Mouse (Mus musculus) heart, adult 18-20 months (tissue): ENCODE measurements around the gene Vps52. TPM values are rescaled to one million over a fixed set of nuclear protein-coding genes. Genes with fewer than 3 reads are reported as not detected.

Source experiments
- DNase-seq, 2 experiments: peaks; one replicate each; pipeline ENCODE4 v3.0.0; 2021 to 2022; ENCODE audit warnings: mixed read lengths in 1 of 2
- total RNA-seq, 2 experiments: library from RNA; stranded (reverse); gene quantifications; 2 replicates each; pipeline ENCODE4 v1.2.3; 2021

Vps52 gene
- total RNA-seq, 2 experiments from 2014 or later: 36.8 to 39.7 TPM

GRCm38 (mm10) chr17:34006570-34006969, 51.0 kb downstream of the Vps52 start:
- no peak for DNase-seq

GRCm38 (mm10) chr17:34010156-34010555, 54.5 kb downstream of the Vps52 start:
- DNase-seq: no peak

- DNase-seq: no peak
Observed at GRCm38 (mm10) chr17:34013436-34013835, 57.8 kb downstream of the Vps52 start.

Other genes with a start within 250 kb of the Vps52 start
- gene March2, start 237.1 kb upstream of the Vps52 start, total RNA-seq: 100 to 1,000 TPM; 131 to 133 TPM
- 100 to 1,000 TPM; 202 to 251 TPM for gene Rab11b, start 195.3 kb upstream of the Vps52 start, total RNA-seq
- gene Angptl4, start 174.0 kb upstream of the Vps52 start, total RNA-seq: 10 to 100 TPM in 1 of 2 experiments, 1 to 10 TPM in 1; 5.5 to 12.2 TPM
- gene Kank3, start 145.3 kb upstream of the Vps52 start, total RNA-seq: 10 to 100 TPM; 49.0 to 64.9 TPM
- 100 to 1,000 TPM; 702 to 791 TPM for gene Rps28, start 131.2 kb upstream of the Vps52 start, total RNA-seq
- gene Ndufa7, start 131.2 kb upstream of the Vps52 start, total RNA-seq: 100 to 1,000 TPM; 645 to 655 TPM
- gene Cd320, start 112.7 kb upstream of the Vps52 start, total RNA-seq: 10 to 100 TPM; 31.8 to 34.9 TPM
- not detected for gene Gm7029, start 82.0 kb upstream of the Vps52 start, total RNA-seq
- 1 to 10 TPM in 1 of 2 experiments, under 1 TPM in 1; 0.80 to 1.4 TPM for gene Kifc1, start 65.2 kb upstream of the Vps52 start, total RNA-seq
- not detected for gene Platr17, start 50.7 kb upstream of the Vps52 start, total RNA-seq
- 10 to 100 TPM; 12.3 to 20.7 TPM for gene Daxx, start 46.4 kb upstream of the Vps52 start, total RNA-seq
- gene Tapbp, start 39.9 kb upstream of the Vps52 start, total RNA-seq: 100 to 1,000 TPM; 111 to 115 TPM
- 10 to 100 TPM; 15.6 to 16.6 TPM for gene Zbtb22, start 39.9 kb upstream of the Vps52 start, total RNA-seq
- gene Rgl2, start 26.3 kb upstream of the Vps52 start, total RNA-seq: 10 to 100 TPM; 30.9 to 31.8 TPM
- 10 to 100 TPM; 69.9 to 76.1 TPM for gene Pfdn6, start 15.5 kb upstream of the Vps52 start, total RNA-seq
- gene Wdr46, start 15.2 kb upstream of the Vps52 start, total RNA-seq: 10 to 100 TPM; 10.3 to 10.9 TPM
- 1 to 10 TPM; 1.3 to 1.8 TPM for gene B3galt4, start 4.3 kb upstream of the Vps52 start, total RNA-seq
- gene Rps18, start 189 bp downstream of the Vps52 start, total RNA-seq: 100 to 1,000 TPM; 419 to 435 TPM
- gene H2-K1, start 44.5 kb downstream of the Vps52 start, total RNA-seq: 100 to 1,000 TPM; 204 to 337 TPM
- gene Ring1, start 68.9 kb downstream of the Vps52 start, total RNA-seq: 10 to 100 TPM; 13.2 to 16.9 TPM
- gene H2-Ke6, start 72.2 kb downstream of the Vps52 start, total RNA-seq: 100 to 1,000 TPM; 131 to 137 TPM
- 10 to 100 TPM; 66.3 to 67.0 TPM for gene Slc39a7, start 75.9 kb downstream of the Vps52 start, total RNA-seq
- 10 to 100 TPM; 42.3 to 45.4 TPM for gene Rxrb, start 76.0 kb downstream of the Vps52 start, total RNA-seq
- gene Col11a2, start 83.6 kb downstream of the Vps52 start, total RNA-seq: 1 to 10 TPM in 1 of 2 experiments, under 1 TPM in 1; 0.55 to 1.7 TPM
- gene H2-Oa, start 136.5 kb downstream of the Vps52 start, total RNA-seq: 1 to 10 TPM in 1 of 2 experiments, not detected in 1; 1.6 TPM
- gene H2-DMa, start 163.7 kb downstream of the Vps52 start, total RNA-seq: 1 to 10 TPM; 5.9 to 7.2 TPM
- 10 to 100 TPM; 64.5 to 79.0 TPM for gene Brd2, start 166.8 kb downstream of the Vps52 start, total RNA-seq
- 1 to 10 TPM; 2.0 to 7.5 TPM for gene H2-DMb2, start 187.5 kb downstream of the Vps52 start, total RNA-seq
- gene H2-DMb1, start 197.3 kb downstream of the Vps52 start, total RNA-seq: 1 to 10 TPM; 3.0 to 3.9 TPM
- 10 to 100 TPM in 1 of 2 experiments, 1 to 10 TPM in 1; 5.7 to 11.4 TPM for gene Tap1, start 231.7 kb downstream of the Vps52 start, total RNA-seq
- gene Psmb9, start 232.0 kb downstream of the Vps52 start, total RNA-seq: 10 to 100 TPM; 13.1 to 25.3 TPM
- gene Psmb8, start 241.9 kb downstream of the Vps52 start, total RNA-seq: 10 to 100 TPM; 19.5 to 34.4 TPM
- 10 to 100 TPM; 25.3 to 33.3 TPM for gene Tap2, start 247.7 kb downstream of the Vps52 start, total RNA-seq